Mouse (Mus musculus) megakaryocyte, embryonic 14.5 days (primary cell): ENCODE data around the gene Fkbp5. TPM values are rescaled to one million over a fixed set of nuclear protein-coding genes. Genes with fewer than 3 reads are reported as not detected.
"Not testable (repeated sequence)": the region's sequence is repeated elsewhere in the genome, so short reads cannot be mapped to it uniquely, and the experiment has no call there.

Experiments used
- H3K27me3 ChIP-seq: replicated peaks from 2 replicates; pipeline ENCODE3; 2012; ENCODE audit warnings: inconsistent platforms
- H3K36me3 ChIP-seq: replicated peaks from 2 replicates; pipeline ENCODE3; 2012; ENCODE audit warnings: low read length, inconsistent platforms, mixed read lengths
- H3K4me1 ChIP-seq: 2 replicates; pipeline ENCODE4 v1.6.1; 2012; ENCODE audit warnings: inconsistent platforms
- H3K4me3 ChIP-seq: replicated peaks from 2 replicates; pipeline ENCODE3; 2012; ENCODE audit warnings: moderate library complexity, mild to moderate bottlenecking, inconsistent platforms
- H3K9me3 ChIP-seq: 2 replicates; pipeline ENCODE4 v1.6.1; 2012; ENCODE audit warnings: inconsistent platforms
- FLI1 ChIP-seq: IDR thresholded peaks from 2 replicates; pipeline ENCODE4 v1.6.1; 2012; ENCODE audit warnings: low read length, inconsistent platforms, mixed read lengths
- GATA1 ChIP-seq: IDR thresholded peaks from 3 replicates; pipeline ENCODE4 v1.6.1; 2012; ENCODE audit warnings: mixed read lengths, low read length, inconsistent platforms, borderline replicate concordance
- polyA plus RNA-seq: library from polyadenylated mRNA; stranded (reverse); fragments of >175 nt; gene quantifications from 2 replicates; pipeline ENCODE4 v1.2.3, GENCODE M21; 2012; ENCODE audit warnings: low replicate concordance; ENCODE audit not compliant: insufficient read depth

The Fkbp5 gene
- polyA plus RNA-seq, 1 experiment = 25.1 TPM

DNA sequence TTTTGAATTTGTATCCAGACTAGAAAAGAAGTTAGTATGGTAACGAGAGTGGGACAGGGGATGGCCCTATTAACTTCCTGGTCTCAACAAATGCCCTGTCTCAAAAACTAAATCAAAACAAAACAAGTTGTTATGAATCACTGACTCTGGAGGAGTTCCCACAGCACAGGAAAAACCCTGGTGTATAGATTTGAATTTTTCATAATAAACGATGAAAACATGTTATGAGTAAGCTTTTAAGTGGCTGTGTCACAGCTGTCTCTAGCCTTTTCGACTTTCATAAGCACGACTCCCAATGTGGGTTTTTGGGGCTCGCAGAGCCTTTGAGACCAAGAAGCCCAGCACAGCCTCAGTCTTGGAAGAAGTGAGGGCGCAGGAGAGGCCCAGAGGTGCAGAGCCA, 89.7 kb downstream of the Fkbp5 start:
- no peaks in the 10 kb centered on the region for H3K27me3 ChIP-seq
- peaks cover 12% of the 10 kb centered on the region for H3K4me1 ChIP-seq
- H3K36me3 ChIP-seq = peaks cover 57% of the 10 kb centered on the region
- TF ChIP-seq FLI1 (no peak), GATA1 (no peak)
- no peaks in the 10 kb centered on the region for H3K9me3 ChIP-seq
- no peak overlapping the region for H3K4me3 ChIP-seq

DNA sequence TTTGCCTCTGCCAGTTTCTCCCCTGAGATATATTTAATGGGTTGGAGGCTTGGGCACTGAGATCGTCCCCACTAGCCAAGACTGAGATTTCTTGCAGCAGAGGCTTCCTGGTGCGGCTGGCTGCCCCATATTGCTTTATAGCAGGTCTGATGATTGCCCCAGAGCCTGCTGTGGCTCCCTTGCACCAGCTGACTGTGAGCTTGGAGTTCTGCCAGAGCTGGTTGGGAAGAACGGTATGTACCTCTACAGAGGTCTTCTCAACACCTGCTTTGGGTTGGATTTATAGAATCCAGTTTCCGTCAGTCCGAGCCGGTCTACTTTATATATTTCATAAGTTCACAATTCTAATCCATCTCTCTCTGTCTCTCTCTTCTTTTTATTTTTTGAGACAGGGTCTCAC, 93.0 kb downstream of the Fkbp5 start:
- Histone ChIP-seq H3K4me3 (no peak overlapping the region), H3K36me3 (peaks cover 54% of the 10 kb centered on the region), H3K9me3 (no peaks in the 10 kb centered on the region), H3K27me3 (no peaks in the 10 kb centered on the region), H3K4me1 (peaks cover 25% of the 10 kb centered on the region)
- TF ChIP-seq FLI1 (no peak), GATA1 (no peak)

DNA sequence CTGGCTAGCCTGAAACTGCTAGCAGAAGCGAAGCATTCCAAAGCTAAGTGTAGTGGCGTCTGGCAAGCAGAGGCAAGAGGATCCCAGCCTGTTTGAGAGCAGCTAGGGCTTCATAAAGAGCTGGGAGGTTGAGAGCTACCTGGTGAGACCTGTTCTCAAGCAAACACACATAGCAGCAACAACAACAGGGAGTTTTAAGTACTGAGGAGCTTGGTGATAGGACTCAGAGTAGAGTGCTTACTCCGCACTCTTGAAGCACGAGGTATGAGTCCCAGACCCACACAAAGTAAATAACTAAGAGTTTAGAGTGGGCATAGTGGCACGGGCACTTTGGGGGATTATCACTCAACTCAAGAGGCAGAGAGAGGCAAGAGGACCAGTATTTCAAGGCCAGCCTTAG, 96.3 kb downstream of the Fkbp5 start:
- TF ChIP-seq GATA1 (no peak), FLI1 (no peak)
- peaks cover 43% of the 10 kb centered on the region for H3K36me3 ChIP-seq
- peaks cover 19% of the 10 kb centered on the region for H3K4me1 ChIP-seq
- no peaks in the 10 kb centered on the region for H3K27me3 ChIP-seq
- H3K4me3 ChIP-seq = no peak overlapping the region
- H3K9me3 ChIP-seq = no peaks in the 10 kb centered on the region

DNA sequence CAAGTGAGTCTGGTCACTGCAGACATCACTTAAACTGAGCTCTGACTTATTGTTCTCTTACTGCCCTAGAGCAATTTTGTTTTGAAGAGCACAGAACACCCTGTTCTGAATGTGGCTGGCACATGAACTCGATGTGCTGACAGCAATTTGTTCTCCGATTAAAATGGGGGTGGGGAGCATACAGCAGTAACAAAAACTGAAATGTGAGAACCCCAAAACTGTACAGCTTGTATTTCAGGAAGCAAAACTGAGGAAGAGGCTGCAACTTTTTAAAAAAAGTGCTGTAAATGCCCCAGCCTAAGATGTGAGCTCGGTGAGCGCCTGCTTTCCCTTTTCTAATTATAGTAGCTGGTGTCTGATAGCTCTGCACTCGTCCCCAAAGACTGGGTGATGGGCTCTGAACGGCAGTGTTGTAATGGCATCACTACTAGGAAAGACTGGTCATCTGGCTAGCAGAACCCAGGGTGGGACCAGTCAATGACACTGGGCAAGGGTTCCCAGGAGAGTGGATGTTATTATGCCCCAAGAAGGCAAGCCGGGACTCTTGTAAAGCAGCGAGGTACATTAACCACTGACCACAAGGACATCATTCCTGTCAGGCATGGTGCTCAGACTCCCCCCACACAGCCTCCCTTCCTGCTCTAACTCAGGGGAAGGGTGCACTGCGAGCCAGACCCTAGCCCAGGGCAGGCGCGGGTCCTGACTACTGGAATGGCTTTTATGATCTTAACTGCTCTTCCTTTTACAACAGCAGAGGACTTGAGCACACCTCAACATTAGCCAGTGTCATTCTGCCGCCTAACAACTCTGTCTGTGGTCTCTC, 96.9 kb downstream of the Fkbp5 start:
- H3K36me3 ChIP-seq = peaks cover 43% of the 10 kb centered on the region
- no peak for TF ChIP-seq FLI1
- TF ChIP-seq GATA1 = no peak
- H3K4me3 ChIP-seq = peak overlapping the region; percentile 80

DNA sequence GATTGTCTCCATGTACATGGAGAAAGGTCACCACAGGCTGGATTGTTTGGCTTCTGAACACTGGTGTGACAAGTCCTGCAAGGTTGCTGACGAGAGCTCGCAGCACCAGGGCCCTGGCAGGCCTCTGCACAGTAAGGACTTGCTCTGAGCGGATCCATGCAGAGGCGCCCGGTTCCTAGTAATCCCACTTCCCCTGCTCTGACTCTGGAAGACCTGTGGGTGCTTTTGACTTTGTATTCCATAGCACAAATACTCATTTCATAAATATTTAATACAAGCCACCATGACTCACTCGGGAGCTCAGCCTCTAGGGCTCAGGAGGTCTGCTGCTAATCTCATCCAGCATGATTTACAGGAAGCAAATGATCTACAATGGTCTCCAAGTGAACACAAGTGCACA, 97.7 kb downstream of the Fkbp5 start:
- Histone ChIP-seq H3K9me3 (no peaks in the 10 kb centered on the region), H3K27me3 (no peaks in the 10 kb centered on the region), H3K36me3 (peaks cover 45% of the 10 kb centered on the region), H3K4me1 (peaks cover 19% of the 10 kb centered on the region), H3K4me3 (no peak overlapping the region)
- TF ChIP-seq GATA1 (no peak), FLI1 (no peak)

More for the DNA sequence above, 96.9 kb downstream of the Fkbp5 start:
- no peaks in the 10 kb centered on the region for H3K27me3 ChIP-seq
- no peaks in the 10 kb centered on the region for H3K9me3 ChIP-seq
- H3K4me1 ChIP-seq = peaks cover 19% of the 10 kb centered on the region

DNA sequence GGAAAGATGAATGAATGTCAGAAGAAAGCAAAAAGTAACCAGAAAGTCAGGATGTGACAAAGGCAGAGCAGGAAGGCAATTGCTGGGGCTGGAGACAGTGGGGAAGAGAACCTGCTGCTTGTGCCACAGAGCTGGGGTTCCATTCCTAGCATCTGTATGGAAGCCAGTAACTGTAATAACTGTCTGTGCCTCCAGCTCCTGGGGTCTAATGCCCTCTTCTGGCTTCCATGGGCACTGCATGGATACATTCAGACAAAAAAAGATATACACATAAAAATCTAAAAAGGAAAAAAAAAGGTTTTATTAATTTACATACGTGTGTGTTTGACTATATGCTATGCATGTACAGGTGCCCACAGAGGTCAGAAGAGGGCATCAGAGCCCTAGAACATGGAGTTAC, 98.4 kb downstream of the Fkbp5 start:
- Histone ChIP-seq H3K9me3 (no peaks in the 10 kb centered on the region), H3K4me3 (no peak overlapping the region), H3K4me1 (peaks cover 19% of the 10 kb centered on the region), H3K36me3 (peaks cover 46% of the 10 kb centered on the region), H3K27me3 (no peaks in the 10 kb centered on the region)
- no peak for TF ChIP-seq GATA1
- TF ChIP-seq FLI1 = no peak

DNA sequence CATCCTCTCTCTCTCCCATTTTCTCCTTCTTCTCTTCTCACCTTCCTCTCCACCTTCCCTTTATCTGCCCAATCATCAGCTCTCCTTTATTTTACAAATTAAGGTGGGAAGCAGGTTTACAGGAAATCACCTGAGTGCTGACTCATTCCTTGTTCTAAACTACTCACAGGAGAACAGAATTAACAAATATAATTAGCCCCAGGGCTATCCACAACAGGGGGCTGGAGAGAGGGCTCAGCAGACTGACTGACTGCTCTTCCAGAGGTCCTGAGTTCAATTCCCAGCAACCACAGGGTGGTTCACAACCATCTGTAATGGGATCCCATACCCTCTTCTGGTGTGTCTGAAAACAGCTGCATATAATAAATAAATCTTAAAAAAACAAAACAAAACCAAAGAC, 98.8 kb downstream of the Fkbp5 start:
- not testable (repeated sequence) for H3K9me3 ChIP-seq, H3K27me3 ChIP-seq, H3K4me3 ChIP-seq
- peaks cover 46% of the 10 kb centered on the region for H3K36me3 ChIP-seq
- H3K4me1 ChIP-seq = peaks cover 19% of the 10 kb centered on the region

DNA sequence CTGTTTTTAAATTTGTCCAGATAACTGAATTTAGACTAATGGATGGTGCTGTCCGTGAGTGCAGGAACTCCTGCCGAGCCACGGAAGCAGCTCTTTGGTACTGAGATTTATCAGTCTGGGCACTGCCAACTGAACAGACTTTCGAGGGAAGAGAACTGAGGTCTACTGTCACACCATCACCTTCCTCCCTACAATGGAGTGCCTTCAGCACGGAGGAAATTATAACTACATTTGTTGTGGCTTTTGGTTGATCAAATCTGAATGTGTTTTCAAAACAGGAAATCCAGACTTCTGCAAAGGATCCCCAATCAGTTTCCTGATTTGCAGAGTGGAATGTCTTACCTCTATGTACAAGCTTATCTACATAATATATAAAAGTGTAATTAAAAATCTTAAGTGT, 99.6 kb downstream of the Fkbp5 start:
- H3K36me3 ChIP-seq = peaks cover 47% of the 10 kb centered on the region
- peaks cover 19% of the 10 kb centered on the region for H3K4me1 ChIP-seq
- H3K9me3 ChIP-seq = no peaks in the 10 kb centered on the region
- no peaks in the 10 kb centered on the region for H3K27me3 ChIP-seq
- TF ChIP-seq GATA1 (no peak), FLI1 (no peak)
- H3K4me3 ChIP-seq = no peak overlapping the region

DNA sequence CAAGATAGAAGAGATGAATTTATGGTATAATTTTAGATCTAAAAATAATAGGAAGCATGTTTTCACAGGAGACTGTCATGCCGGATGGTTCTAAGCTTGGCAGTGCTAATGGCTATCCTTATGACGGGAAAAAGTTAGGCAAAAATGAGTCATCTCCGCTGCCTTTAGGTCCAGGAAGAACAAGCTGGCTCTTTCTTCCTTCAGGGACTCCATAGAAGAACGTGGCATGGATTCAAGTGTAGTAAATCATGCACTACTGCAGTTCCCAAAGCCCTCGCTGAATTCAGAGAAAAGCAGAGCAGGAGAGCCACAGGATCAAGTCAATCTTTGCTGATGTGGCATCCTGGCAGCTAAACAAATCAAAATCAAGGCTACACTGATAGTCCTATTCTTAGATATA, 102.1 kb downstream of the Fkbp5 start:
- Histone ChIP-seq H3K27me3 (no peaks in the 10 kb centered on the region), H3K9me3 (no peaks in the 10 kb centered on the region), H3K36me3 (peaks cover 61% of the 10 kb centered on the region), H3K4me3 (no peak overlapping the region), H3K4me1 (peaks cover 11% of the 10 kb centered on the region)
- no peak for TF ChIP-seq GATA1
- no peak for TF ChIP-seq FLI1

DNA sequence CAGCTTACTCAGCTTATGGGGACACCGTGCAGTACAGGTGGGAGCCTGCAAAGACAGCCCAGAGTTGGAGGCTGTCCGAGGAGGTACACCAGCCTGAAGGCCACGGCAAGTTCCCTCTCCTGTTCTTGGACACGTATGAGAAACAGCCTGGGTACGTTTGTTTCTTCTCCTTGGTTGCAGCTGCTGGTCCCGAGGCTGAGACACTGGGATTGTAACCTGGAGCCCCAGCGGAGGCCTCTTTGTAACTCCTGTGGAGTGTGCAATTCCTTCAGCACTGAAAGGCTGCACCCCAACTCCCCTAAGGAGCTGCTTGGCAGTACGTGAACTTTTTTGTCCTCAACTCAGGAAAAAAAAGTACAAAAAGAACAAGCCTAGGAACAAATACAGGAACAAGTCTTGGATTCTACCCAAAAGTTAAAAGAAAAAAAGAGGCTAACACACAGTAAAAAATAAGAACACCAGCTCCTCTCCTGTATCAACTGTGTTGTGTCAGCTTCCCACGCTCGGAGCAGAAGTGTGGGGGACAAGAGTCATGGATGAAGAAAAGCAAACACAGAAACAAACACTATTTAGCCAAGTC, 105.9 kb downstream of the Fkbp5 start:
- Histone ChIP-seq H3K9me3 (no peaks in the 10 kb centered on the region), H3K4me3 (no peak overlapping the region), H3K36me3 (peaks cover 68% of the 10 kb centered on the region), H3K4me1 (peaks cover 14% of the 10 kb centered on the region), H3K27me3 (no peaks in the 10 kb centered on the region)
- TF ChIP-seq FLI1 = no peak
- no peak for TF ChIP-seq GATA1

DNA sequence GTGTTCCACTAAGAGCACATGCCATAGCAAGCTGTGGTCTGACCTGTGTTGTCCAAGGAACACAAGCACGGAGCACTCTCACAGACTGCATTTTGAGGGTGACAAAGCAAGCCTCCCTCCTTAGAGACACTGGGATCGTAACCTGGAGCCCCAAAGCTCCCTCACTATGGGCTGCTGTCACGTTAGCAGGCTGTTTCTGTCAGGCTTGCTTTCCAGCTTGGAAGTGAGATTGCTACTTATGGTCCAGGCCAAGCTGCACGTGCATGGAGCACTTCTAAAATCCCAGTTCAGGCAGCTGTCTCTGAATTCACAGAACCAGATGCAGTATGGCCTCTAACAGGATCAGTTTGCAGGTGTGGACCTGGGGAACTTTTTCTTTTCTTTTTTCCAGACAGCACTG, 106.6 kb downstream of the Fkbp5 start:
- H3K36me3 ChIP-seq = peaks cover 69% of the 10 kb centered on the region

More for the DNA sequence above, 106.6 kb downstream of the Fkbp5 start:
- H3K4me3 ChIP-seq = no peak overlapping the region
- H3K4me1 ChIP-seq = peaks cover 14% of the 10 kb centered on the region
- TF ChIP-seq GATA1 (no peak), FLI1 (no peak)
- H3K27me3 ChIP-seq = no peaks in the 10 kb centered on the region
- no peaks in the 10 kb centered on the region for H3K9me3 ChIP-seq
